Mouse (Mus musculus) erythroblast, embryonic 14.5 days (primary cell): ENCODE results near the gene Rnf10.

Experiments
- GATA1 ChIP-seq: IDR thresholded peaks from 2 replicates; pipeline ENCODE4 v1.6.1; 2012; ENCODE audit warnings: low read length, inconsistent platforms, mixed read lengths
- TAL1 ChIP-seq: IDR thresholded peaks from 3 replicates; pipeline ENCODE4 v1.6.1; 2012; ENCODE audit warnings: low read length, inconsistent platforms, mixed read lengths

DNA sequence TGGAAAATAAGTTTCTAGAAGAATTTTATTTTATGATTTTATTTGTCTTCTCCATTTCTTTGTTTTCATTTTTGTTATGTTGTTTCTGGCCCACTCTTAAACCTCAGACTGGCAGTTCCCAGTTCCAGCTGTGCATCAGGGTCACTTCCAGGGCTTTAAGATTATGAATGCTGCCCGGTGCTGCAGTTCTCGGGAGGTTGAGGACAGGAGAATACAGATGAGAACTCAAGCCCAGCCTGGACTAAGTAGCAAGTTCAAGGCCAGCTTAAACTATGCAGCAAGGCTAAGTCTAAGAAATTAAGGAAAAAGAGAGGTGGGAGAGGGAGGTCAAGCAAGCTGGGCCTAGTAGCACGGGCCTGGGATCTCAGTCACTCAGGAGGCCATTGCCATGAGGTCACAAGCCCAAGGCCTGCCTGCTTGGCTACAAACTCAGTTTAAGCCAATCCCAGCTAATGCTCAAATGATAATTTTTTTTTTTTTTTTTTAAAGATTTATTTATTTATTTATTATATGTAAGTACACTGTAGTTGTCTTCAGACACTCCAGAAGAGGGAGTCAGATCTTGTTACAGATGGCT lies 5.1 kb downstream of the Rnf10 start:
- TF ChIP-seq TAL1 (no peak), GATA1 (no peak)
